Mouse (Mus musculus): ENCODE measurements around the gene Pglyrp1.

The Pglyrp1 gene

DNA sequence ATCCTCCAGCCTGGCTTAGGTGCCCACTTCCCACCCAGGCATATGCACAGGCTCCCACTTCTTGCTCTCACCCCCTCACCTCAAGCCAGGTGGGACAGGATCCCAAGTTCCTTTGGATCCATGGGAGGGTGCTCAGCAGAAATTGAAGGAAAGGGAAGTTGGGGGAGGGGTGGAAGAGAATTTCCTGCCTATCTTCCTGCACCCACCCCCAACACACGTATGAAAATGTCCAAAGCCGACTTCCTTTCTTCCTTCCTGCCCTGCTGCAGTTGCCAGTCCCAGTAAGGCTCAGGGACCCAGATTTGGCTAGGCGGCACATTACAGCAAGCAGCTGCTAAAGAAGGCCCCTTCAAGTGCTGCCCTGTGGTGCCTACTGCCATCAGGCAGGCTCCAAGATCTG is 56.6 kb downstream of the Pglyrp1 start:
- no peak for DNase-seq (ENCODE audit: low spot score)
